Comparison of ENCODE assay signal across 9 mouse cellular contexts in genomic region chr16:11983106-11983615, GRCm38 (mm10). TPM values are rescaled to one million over a fixed set of nuclear protein-coding genes. Genes with fewer than 3 reads are reported as not detected.
DNase-seq lines count a peak whose midpoint lies in the region; ATAC-seq and TF ChIP-seq lines count a peak whose summit lies in the region.
"Had no signal": no experiment of that assay in that cellular context is flagged by ENCODE, and none has a peak within 500 bp of the region (broad histone marks: within the 10 kb centered on the region; RNA-seq: fewer than 3 reads in every experiment).

No protein-coding gene starts in this region.

- peak overlapping the region; percentile 97 for H3K4me2 ChIP-seq in kidney, embryonic 16.5 days (replicated peaks; ENCODE audit: low read depth, low read length)
- peak overlapping the region; percentile 97 for H3K4me2 ChIP-seq in embryonic facial prominence, embryonic 15.5 days (replicated peaks)
- H3K4me2 ChIP-seq in hindbrain, postnatal 0 days (ENCODE audit: low read depth, low read length): peak overlapping the region; percentile 92
- H3K4me2 ChIP-seq in midbrain, embryonic 13.5 days (replicated peaks): peak overlapping the region; percentile 96

- no peak for DNase-seq in kidney, adult 18-20 months
- peak; percentile 28 to 65 for DNase-seq in adrenal gland, adult (ENCODE audit: inconsistent age in 2 of 2, low spot score in 1 of 2)
- DNase-seq in hindbrain, postnatal 0 days (ENCODE audit: low spot score): peak; percentile 66
- no peak for DNase-seq in urinary bladder, postnatal 14 days (ENCODE audit: low spot score)
- no peak for DNase-seq in cerebellum, adult 8-10 months

- peak; percentile 13; the same call in 1 of the 2 replicates for ATAC-seq in kidney, embryonic 16.5 days (ENCODE audit: low FRiP score, low TSS enrichment)
- ATAC-seq in embryonic facial prominence, embryonic 15.5 days (ENCODE audit: insufficient number of reproducible peaks, low FRiP score, low TSS enrichment, low read depth): no peak
- peak; percentile 22; the same call in 1 of the 2 replicates for ATAC-seq in hindbrain, postnatal 0 days
- no peak; the same call in 1 of the 2 replicates for ATAC-seq in midbrain, embryonic 13.5 days

- H3K27ac ChIP-seq in kidney, embryonic 16.5 days (ENCODE audit: low read length): no peak overlapping the region
- H3K27ac ChIP-seq in embryonic facial prominence, embryonic 15.5 days (replicated peaks): no peak overlapping the region
- H3K27ac ChIP-seq in hindbrain, postnatal 0 days: peak overlapping the region; percentile 69; the same call in 1 of the 2 replicates
- H3K27ac ChIP-seq in midbrain, embryonic 13.5 days: 0 out of 2 replicates have a peak overlapping the region, but pooled peaks have one; percentile 30

- H3K36me3 ChIP-seq in kidney, embryonic 16.5 days (ENCODE audit: insufficient read depth, low read length): no peaks in the 10 kb centered on the region
- no peaks in the 10 kb centered on the region for H3K36me3 ChIP-seq in embryonic facial prominence, embryonic 15.5 days
- H3K36me3 ChIP-seq in hindbrain, postnatal 0 days (ENCODE audit: insufficient read depth, low read length): no peaks in the 10 kb centered on the region
- no peaks in the 10 kb centered on the region for H3K36me3 ChIP-seq in midbrain, embryonic 13.5 days

- TF ChIP-seq CTCF in hindbrain, postnatal 0 days (IDR thresholded peaks at IDR 0.05; ENCODE audit: low read depth): peak; percentile 25; the same call in 1 of the 2 replicates

- peaks cover 13% of the 10 kb centered on the region; the same call in 1 of the 2 replicates for H3K4me1 ChIP-seq in kidney, embryonic 16.5 days (ENCODE audit: insufficient read depth, low read length)
- H3K4me1 ChIP-seq in embryonic facial prominence, embryonic 15.5 days: peaks cover 21% of the 10 kb centered on the region
- H3K4me1 ChIP-seq in hindbrain, postnatal 0 days (ENCODE audit: insufficient read depth, low read length): peaks cover 15% of the 10 kb centered on the region
- peaks cover 27% of the 10 kb centered on the region for H3K4me1 ChIP-seq in midbrain, embryonic 13.5 days (replicated peaks)

- H3K27me3 ChIP-seq in kidney, embryonic 16.5 days (ENCODE audit: insufficient read depth, low read length): peaks cover 69% of the 10 kb centered on the region
- peaks cover 87% of the 10 kb centered on the region for H3K27me3 ChIP-seq in embryonic facial prominence, embryonic 15.5 days
- no peaks in the 10 kb centered on the region for H3K27me3 ChIP-seq in hindbrain, postnatal 0 days (ENCODE audit: insufficient read depth, low read length)
- H3K27me3 ChIP-seq in midbrain, embryonic 13.5 days: peaks cover 69% of the 10 kb centered on the region

- H3K9me3 ChIP-seq in kidney, embryonic 16.5 days (ENCODE audit: low read length): no peaks in the 10 kb centered on the region
- H3K9me3 ChIP-seq in embryonic facial prominence, embryonic 15.5 days (replicated peaks): no peaks in the 10 kb centered on the region
- H3K9me3 ChIP-seq in hindbrain, postnatal 0 days (ENCODE audit: low read length): no peaks in the 10 kb centered on the region
- no peaks in the 10 kb centered on the region for H3K9me3 ChIP-seq in midbrain, embryonic 13.5 days

- WGBS in kidney, embryonic 16.5 days: 1% methylated on average over 25 of the region's 25 CpGs
- WGBS in embryonic facial prominence, embryonic 15.5 days: under 1% methylated on average over 25 of the region's 25 CpGs
- WGBS in hindbrain, postnatal 0 days: 1% methylated on average over 25 of the region's 25 CpGs
- under 1% methylated on average over 25 of the region's 25 CpGs for WGBS in midbrain, embryonic 13.5 days

- H3K4me3 ChIP-seq in kidney, embryonic 16.5 days (ENCODE audit: low read length): peak overlapping the region; percentile 56
- H3K4me3 ChIP-seq in embryonic facial prominence, embryonic 15.5 days (replicated peaks): peak overlapping the region; percentile 55
- H3K4me3 ChIP-seq in hindbrain, postnatal 0 days (ENCODE audit: low read length): peak overlapping the region; percentile 76
- peak overlapping the region; percentile 65 for H3K4me3 ChIP-seq in midbrain, embryonic 13.5 days (replicated peaks)

- peak overlapping the region; percentile 33; the same call in 1 of the 2 replicates for H3K9ac ChIP-seq in kidney, embryonic 16.5 days (replicated peaks; ENCODE audit: low read length)
- H3K9ac ChIP-seq in embryonic facial prominence, embryonic 15.5 days: no peak overlapping the region
- H3K9ac ChIP-seq in hindbrain, postnatal 0 days (replicated peaks; ENCODE audit: low read length): peak overlapping the region; percentile 63
- peak overlapping the region; percentile 79 for H3K9ac ChIP-seq in midbrain, embryonic 13.5 days (replicated peaks)

RNA-seq across cellular contexts. Expression of gene Shisa9, which starts 0.8 kb away (rescaled TPM):
- polyA plus RNA-seq in kidney, embryonic 16.5 days (2015; fragmentation: Nextera tagmentation; extraction: Ambion mirVana): 0.34 and 0.66 TPM in 2 replicates
- 1.4 and 1.5 TPM in 2 replicates for polyA plus RNA-seq in embryonic facial prominence, embryonic 15.5 days (2015; fragmentation: Nextera tagmentation; extraction: Ambion mirVana)
- total RNA-seq in hindbrain, postnatal 0 days (2014; rRNA removed): 75.1 and 85.6 TPM in 2 replicates
- polyA plus RNA-seq in hindbrain, postnatal 0 days (2015; fragmentation: Nextera tagmentation; extraction: Ambion mirVana): 20.9 and 22.5 TPM in 2 replicates
- polyA plus RNA-seq in midbrain, embryonic 13.5 days (2015; fragmentation: Nextera tagmentation; extraction: Ambion mirVana): 4.6 and 4.7 TPM in 2 replicates
- total RNA-seq: MEL had no signal

Comparison
In these comparisons a context has a peak if more than half of its experiments do, and no peak if none do; other contexts are left out.
1. ATAC-seq: peak in kidney, embryonic 16.5 days (single experiment) and hindbrain, postnatal 0 days (single experiment); none in embryonic facial prominence, embryonic 15.5 days (single experiment) and midbrain, embryonic 13.5 days (single experiment).
2. H3K27ac ChIP-seq: peak in hindbrain, postnatal 0 days (single experiment) and midbrain, embryonic 13.5 days (single experiment); none in kidney, embryonic 16.5 days (single experiment) and embryonic facial prominence, embryonic 15.5 days (single experiment).
3. DNase-seq: peak in adrenal gland, adult (2 of 2) and hindbrain, postnatal 0 days (single experiment); none in kidney, adult 18-20 months (single experiment), urinary bladder, postnatal 14 days (single experiment) and cerebellum, adult 8-10 months (single experiment).
4. Peak in every context shown above with its lines, with median percentiles within 50 percentile points of each other: H3K4me2 ChIP-seq and H3K4me3 ChIP-seq.